Mouse (Mus musculus) midbrain, postnatal 0 days (tissue): ENCODE results near the gene Prkag2. TPM values are rescaled to one million over a fixed set of nuclear protein-coding genes. Genes with fewer than 3 reads are reported as not detected.

Experiments
- ATAC-seq: fragments of 200-750 bp; cut with Nextera tagmentation; 2 replicates; pipeline ENCODE4 v1.8.0; 2017; ENCODE audit warnings: moderate number of reproducible peaks, mild to moderate bottlenecking, moderate TSS enrichment, moderate library complexity; ENCODE audit not compliant: low FRiP score
- DNase-seq: peaks from one replicate; pipeline ENCODE4 v3.0.0-alpha.2; 2015; ENCODE audit warnings: low spot score
- H3K27ac ChIP-seq: fragments of 300-500 bp; sonication (generic); 2 replicates; pipeline ENCODE4 v1.5.1; 2014; ENCODE audit warnings: low read depth, mild to moderate bottlenecking, low read length, mixed read lengths
- H3K27me3 ChIP-seq: fragments of 300-500 bp; sonication (generic); 2 replicates; pipeline ENCODE4 v1.6.1; 2014; ENCODE audit warnings: low read length, control low read depth, mixed read lengths; ENCODE audit not compliant: insufficient read depth
- H3K36me3 ChIP-seq: fragments of 300-500 bp; sonication (generic); 2 replicates; pipeline ENCODE4 v1.6.1; 2014; ENCODE audit warnings: low read length, control low read depth, mixed read lengths; ENCODE audit not compliant: insufficient read depth
- H3K4me1 ChIP-seq: fragments of 300-500 bp; sonication (generic); 2 replicates; pipeline ENCODE4 v1.6.1; 2014; ENCODE audit warnings: mild to moderate bottlenecking, control low read depth, antibody characterized with exemption, low read length, mixed read lengths; ENCODE audit not compliant: insufficient read depth
- H3K4me2 ChIP-seq: fragments of 300-500 bp; sonication (generic); 2 replicates; pipeline ENCODE4 v1.6.1; 2014; ENCODE audit warnings: low read depth, mild to moderate bottlenecking, low read length, mixed read lengths; ENCODE audit not compliant: poor library complexity, severe bottlenecking
- H3K4me3 ChIP-seq: fragments of 300-500 bp; sonication (generic); 2 replicates; pipeline ENCODE4 v1.5.1; 2014; ENCODE audit warnings: low read depth, mild to moderate bottlenecking, low read length, moderate library complexity
- H3K9ac ChIP-seq: fragments of 300-500 bp; sonication (generic); replicated peaks from 2 replicates; pipeline ENCODE4 v1.6.1; 2014; ENCODE audit warnings: mild to moderate bottlenecking, low read length, moderate library complexity, mixed read lengths; ENCODE audit not compliant: poor library complexity, severe bottlenecking
- H3K9me3 ChIP-seq: fragments of 300-500 bp; sonication (generic); 2 replicates; pipeline ENCODE4 v1.6.1; 2016; ENCODE audit warnings: low read length, control low read depth
- CTCF ChIP-seq: IDR thresholded peaks from 2 replicates; pipeline ENCODE4 v1.5.1; 2016; ENCODE audit warnings: antibody characterized with exemption, mild to moderate bottlenecking
- WGBS: fragments of 180-500 bp; shearing (Covaris S2); extraction: QIAGEN DNeasy Blood & Tissue Kit; methylation state at CpG from one replicate; pipeline ENCODE4 v1.1.7; 2014; 5-methylcytosine and 5-hydroxymethylcytosine counted together
- polyA plus RNA-seq: library from polyadenylated mRNA; unstranded; fragments of >200 nt; fragmentation: Nextera tagmentation; extraction: Ambion mirVana; gene quantifications from 2 replicates; pipeline ENCODE4 v1.2.1, GENCODE M21; 2015
- total RNA-seq: library from RNA; depleted of rRNA; stranded (reverse); fragments of >200 nt; gene quantifications from 2 replicates; pipeline ENCODE4 v1.2.3, GENCODE M21; 2014

Prkag2 gene
- total and polyA plus RNA-seq, 2 experiments from 2014 or later: 51.6 to 103 TPM

DNA sequence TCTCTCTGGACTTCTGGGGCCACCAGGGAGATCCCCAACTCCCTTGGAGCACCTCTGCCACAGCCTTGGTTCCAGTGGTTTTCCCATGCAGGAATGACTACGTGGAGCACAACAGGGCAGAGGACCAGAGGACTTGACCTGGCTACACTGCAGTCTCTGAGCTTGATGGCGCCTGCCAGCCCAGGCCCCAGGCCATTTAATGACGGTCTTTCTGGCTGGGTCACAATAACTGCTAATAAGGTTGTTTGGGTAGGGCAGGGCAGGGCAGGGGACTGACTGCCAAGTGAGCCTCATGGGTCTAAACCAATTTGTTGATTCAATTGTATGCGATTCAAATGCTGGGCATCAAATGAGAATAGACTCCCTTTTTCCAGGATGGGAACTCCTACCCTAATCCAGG lies 72.8 kb downstream of the Prkag2 start:
- ATAC-seq (no peak), DNase-seq (peak; percentile 24)
- H3K4me3 ChIP-seq: no peak overlapping the region
- 70% methylated on average over 4 of the region's 4 CpGs for WGBS
- H3K27ac ChIP-seq: no peak overlapping the region
- no peaks in the 10 kb centered on the region for H3K36me3 ChIP-seq
- no peak overlapping the region for H3K9ac ChIP-seq
- no peaks in the 10 kb centered on the region for H3K4me1 ChIP-seq
- no peaks in the 10 kb centered on the region for H3K9me3 ChIP-seq
- no peaks in the 10 kb centered on the region for H3K27me3 ChIP-seq
- TF ChIP-seq CTCF: no peak
- H3K4me2 ChIP-seq: no peak overlapping the region

DNA sequence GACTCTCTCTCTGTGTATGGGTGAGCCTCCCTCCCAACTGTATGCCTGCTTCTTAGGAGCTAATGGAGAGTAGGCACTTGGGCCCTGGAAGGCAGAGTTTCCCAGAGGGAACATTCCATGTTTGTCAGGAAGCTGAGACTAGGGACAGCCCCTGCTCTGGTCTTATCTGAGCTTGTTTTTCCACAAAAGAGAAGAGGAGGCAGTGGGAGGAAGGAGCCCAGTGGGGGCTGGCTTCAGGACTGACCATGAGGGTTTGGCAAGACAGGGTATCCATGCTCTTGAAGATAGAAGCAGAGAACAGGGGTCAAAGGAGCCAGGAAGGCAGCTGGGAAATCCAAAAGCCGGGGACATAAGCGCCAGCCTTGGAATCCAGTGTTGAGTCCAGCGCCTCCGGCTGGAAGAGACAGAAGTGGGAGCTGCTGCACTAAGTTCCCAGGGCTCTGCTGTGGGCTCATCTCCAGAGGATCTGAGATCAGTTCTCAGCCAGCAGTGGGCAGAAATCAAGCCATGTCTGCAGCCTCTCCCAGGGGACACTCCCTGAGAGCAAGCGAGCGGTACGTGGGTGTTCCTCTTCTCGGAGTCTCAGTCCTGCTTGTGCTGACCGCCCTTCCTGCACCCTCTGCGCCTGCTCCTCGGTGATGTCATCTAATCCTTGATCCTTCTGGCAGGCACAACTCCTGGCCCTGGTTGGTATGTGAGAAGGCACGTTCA lies 75.0 kb downstream of the Prkag2 start:
- H3K9me3 ChIP-seq: no peaks in the 10 kb centered on the region
- DNase-seq (no peak), ATAC-seq (no peak)
- H3K36me3 ChIP-seq: no peaks in the 10 kb centered on the region
- no peak overlapping the region for H3K4me3 ChIP-seq
- no peak overlapping the region for H3K27ac ChIP-seq
- TF ChIP-seq CTCF: peak; percentile 12; the same call in 1 of the 2 replicates
- no peaks in the 10 kb centered on the region for H3K27me3 ChIP-seq
- H3K9ac ChIP-seq: no peak overlapping the region
- no peaks in the 10 kb centered on the region for H3K4me1 ChIP-seq
- WGBS: 69% methylated on average over 12 of the region's 12 CpGs
- no peak overlapping the region for H3K4me2 ChIP-seq

DNA sequence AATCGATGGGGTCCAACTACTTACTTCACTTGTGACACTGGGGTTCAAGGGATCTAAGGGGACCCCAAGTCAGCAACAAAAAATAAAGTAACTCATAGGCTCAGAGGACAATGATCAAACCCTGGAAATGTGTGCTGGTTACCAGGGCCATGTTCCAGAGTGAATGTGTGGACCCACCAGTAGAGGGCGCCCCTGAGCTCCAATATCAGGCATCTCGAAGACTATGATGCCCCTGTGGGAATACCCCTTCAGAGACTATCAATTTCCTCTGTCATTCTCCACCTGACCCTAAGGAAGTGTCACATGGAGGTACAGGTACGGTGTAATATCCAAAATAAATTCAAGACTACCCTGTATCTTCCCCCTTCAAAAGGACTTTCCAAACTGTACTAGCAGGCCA lies 77.5 kb downstream of the Prkag2 start:
- H3K4me3 ChIP-seq: no peak overlapping the region
- no peak for ATAC-seq
- no peaks in the 10 kb centered on the region for H3K36me3 ChIP-seq
- no peak overlapping the region for H3K9ac ChIP-seq
- peak; percentile 26 for DNase-seq
- H3K27me3 ChIP-seq: no peaks in the 10 kb centered on the region
- H3K4me1 ChIP-seq: no peaks in the 10 kb centered on the region
- peak; percentile 63 for TF ChIP-seq CTCF
- no peak overlapping the region for H3K4me2 ChIP-seq
- H3K27ac ChIP-seq: no peak overlapping the region
- H3K9me3 ChIP-seq: no peaks in the 10 kb centered on the region
- WGBS: 44% methylated on average over 4 of the region's 4 CpGs

DNA sequence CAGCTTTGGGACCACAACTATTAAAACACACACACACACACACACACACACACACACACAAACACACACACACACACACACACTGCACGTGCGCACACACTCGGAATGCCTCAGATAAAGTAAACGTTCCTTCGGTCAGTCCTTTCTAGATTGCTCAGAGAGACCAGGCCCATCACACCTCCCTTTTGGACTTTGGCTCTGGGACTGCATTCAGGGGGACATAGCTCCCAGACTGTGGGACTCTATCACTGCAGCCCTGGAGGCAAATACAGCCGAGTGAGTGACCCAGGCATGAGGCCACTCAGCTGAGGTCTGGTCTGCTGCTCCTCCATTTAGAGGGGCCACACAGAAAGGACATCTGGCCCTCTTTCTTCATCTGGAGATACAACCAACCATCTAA lies 81.2 kb downstream of the Prkag2 start:
- no peak overlapping the region for H3K4me3 ChIP-seq
- WGBS: 88% methylated on average over 6 of the region's 6 CpGs
- DNase-seq (no peak), ATAC-seq (no peak)
- no peaks in the 10 kb centered on the region for H3K9me3 ChIP-seq
- no peaks in the 10 kb centered on the region for H3K4me1 ChIP-seq
- no peaks in the 10 kb centered on the region for H3K36me3 ChIP-seq
- H3K27ac ChIP-seq: no peak overlapping the region
- no peak overlapping the region for H3K9ac ChIP-seq
- H3K27me3 ChIP-seq: no peaks in the 10 kb centered on the region
- no peak overlapping the region for H3K4me2 ChIP-seq
- no peak for TF ChIP-seq CTCF

DNA sequence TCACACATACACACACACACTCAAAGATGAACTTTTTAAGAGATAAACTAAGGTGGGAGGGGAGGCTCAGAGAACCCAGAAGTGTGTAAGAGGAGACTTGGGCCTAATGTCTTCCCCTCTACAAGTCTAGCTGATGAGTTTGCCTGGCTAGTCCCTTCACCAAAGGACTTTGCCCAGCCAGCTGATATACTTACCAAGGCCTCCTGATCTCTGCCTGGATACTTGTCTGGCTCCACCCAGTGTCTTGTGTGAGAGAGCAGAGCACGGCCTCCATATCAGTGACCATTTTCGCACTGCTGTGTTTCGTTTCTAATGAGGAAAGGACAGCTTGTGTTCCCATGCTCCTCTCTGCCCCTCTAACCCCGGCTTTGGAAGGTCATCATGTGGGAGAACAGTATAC lies 88.3 kb downstream of the Prkag2 start:
- H3K9me3 ChIP-seq: no peaks in the 10 kb centered on the region

DNA sequence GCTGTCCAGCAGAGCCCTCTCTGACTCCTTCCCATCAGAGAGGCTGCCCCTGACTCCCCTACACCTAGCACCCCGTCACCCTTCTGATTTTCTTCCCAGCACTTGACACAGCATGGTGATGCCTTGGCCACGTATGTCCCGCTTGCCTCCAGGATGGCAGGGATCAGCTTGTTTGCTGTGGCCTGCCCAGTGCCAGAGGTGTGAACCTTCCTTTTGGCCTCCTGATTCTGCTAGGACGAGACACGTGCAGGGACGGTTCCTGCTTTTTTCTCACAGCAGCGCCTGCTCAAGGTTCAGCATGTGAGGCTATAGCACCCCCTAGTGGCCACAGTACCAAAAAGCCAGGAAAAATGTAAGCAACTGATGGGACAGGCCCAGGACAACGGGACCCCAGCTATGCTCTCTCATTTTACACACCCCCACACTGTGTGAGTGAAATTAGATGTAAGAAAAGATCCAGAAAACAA lies 89.4 kb downstream of the Prkag2 start:
- ATAC-seq: peak; percentile 50
- Histone ChIP-seq H3K27ac (no peak overlapping the region), H3K9me3 (no peaks in the 10 kb centered on the region), H3K4me2 (peak overlapping the region; percentile 23; the same call in 1 of the 2 replicates), H3K9ac (no peak overlapping the region), H3K27me3 (no peaks in the 10 kb centered on the region), H3K36me3 (no peaks in the 10 kb centered on the region), H3K4me3 (no peak overlapping the region), H3K4me1 (0 out of 2 replicates have a peak, but pooled peaks cover 3% of the 10 kb centered on the region)
- DNase-seq: peak; percentile 89
- 10% methylated on average over 8 of the region's 8 CpGs for WGBS
- peak; percentile 98 for TF ChIP-seq CTCF

More for the DNA sequence above, 88.3 kb downstream of the Prkag2 start:
- no peak overlapping the region for H3K4me2 ChIP-seq
- H3K36me3 ChIP-seq: no peaks in the 10 kb centered on the region
- H3K27ac ChIP-seq: no peak overlapping the region
- ATAC-seq (no peak), DNase-seq (no peak)
- no peak overlapping the region for H3K9ac ChIP-seq
- 0 out of 2 replicates have a peak, but pooled peaks cover 3% of the 10 kb centered on the region for H3K4me1 ChIP-seq
- H3K4me3 ChIP-seq: no peak overlapping the region
- WGBS: 75% methylated on average over 4 of the region's 4 CpGs
- no peak for TF ChIP-seq CTCF
- no peaks in the 10 kb centered on the region for H3K27me3 ChIP-seq
